Mouse (Mus musculus): ENCODE results near the gene B2m.

- TF ChIP-seq CTCF (IDR thresholded peaks at IDR 0.05; ENCODE audit: control insufficient read depth, insufficient read depth, insufficient read length) (no peak), MYOG (IDR thresholded peaks at IDR 0.05; ENCODE audit: control insufficient read depth, extremely low read depth, insufficient read length) (no peak)
These were observed 10.9 kb downstream of the B2m start for GRCm38 (mm10) chr2:122158362-122158802.
